Mouse (Mus musculus) ES-Bruce4 (cell line): Measurements from ENCODE around the gene Ankrd63. TPM values are rescaled to one million over a fixed set of nuclear protein-coding genes. Genes with fewer than 3 reads are reported as not detected.

Source experiments
- H3K27ac ChIP-seq: 2 replicates; pipeline ENCODE4 v1.5.1; 2012; ENCODE audit warnings: low read length, inconsistent platforms; ENCODE audit not compliant: insufficient read depth
- H3K27me3 ChIP-seq: 2 replicates; pipeline ENCODE4 v1.6.1; 2012; ENCODE audit warnings: mild to moderate bottlenecking, low read length, inconsistent platforms; ENCODE audit not compliant: control insufficient read depth, poor library complexity, insufficient read depth, severe bottlenecking
- H3K36me3 ChIP-seq: 2 replicates; pipeline ENCODE4 v1.6.1; 2012; ENCODE audit warnings: inconsistent platforms, mild to moderate bottlenecking, low read length, moderate library complexity; ENCODE audit not compliant: control insufficient read depth, poor library complexity, insufficient read depth, severe bottlenecking
- H3K4me1 ChIP-seq: one replicate; pipeline ENCODE4 v1.8.1; 2011; ENCODE audit warnings: low read length; ENCODE audit not compliant: control insufficient read depth, insufficient read depth
- H3K4me3 ChIP-seq: 2 replicates; pipeline ENCODE4 v1.5.1; 2011; ENCODE audit warnings: low read depth, mild to moderate bottlenecking, low read length
- H3K9ac ChIP-seq: 2 replicates; pipeline ENCODE4 v1.6.1; 2012; ENCODE audit warnings: low read depth, mild to moderate bottlenecking, inconsistent platforms; ENCODE audit not compliant: poor library complexity, severe bottlenecking
- H3K9me3 ChIP-seq: replicated peaks from 2 replicates; pipeline ENCODE4 v1.6.1; 2012; ENCODE audit warnings: mild to moderate bottlenecking, low read length, inconsistent platforms; ENCODE audit not compliant: control insufficient read depth, poor library complexity, insufficient read depth, severe bottlenecking
- CTCF ChIP-seq: IDR thresholded peaks from one replicate; pipeline ENCODE4 v1.8.1; 2011; ENCODE audit warnings: low read depth, low read length
- EP300 ChIP-seq: IDR thresholded peaks from 2 replicates; pipeline ENCODE4 v1.6.1; 2011; ENCODE audit warnings: low read depth, low read length; ENCODE audit not compliant: insufficient read depth
- POLR2A ChIP-seq: IDR thresholded peaks from one replicate; pipeline ENCODE4 v1.8.1; 2011; ENCODE audit warnings: low read length; ENCODE audit not compliant: insufficient read depth
- polyA plus RNA-seq: library from polyadenylated mRNA; stranded (reverse); fragments of >200 nt; gene quantifications from 2 replicates; pipeline ENCODE4 v1.2.4, GENCODE M21; 2011; ENCODE audit warnings: low read depth; ENCODE audit not compliant: missing spikeins, insufficient read depth, insufficient read length

Ankrd63 gene
- polyA plus RNA-seq, 1 experiment = not detected

DNA sequence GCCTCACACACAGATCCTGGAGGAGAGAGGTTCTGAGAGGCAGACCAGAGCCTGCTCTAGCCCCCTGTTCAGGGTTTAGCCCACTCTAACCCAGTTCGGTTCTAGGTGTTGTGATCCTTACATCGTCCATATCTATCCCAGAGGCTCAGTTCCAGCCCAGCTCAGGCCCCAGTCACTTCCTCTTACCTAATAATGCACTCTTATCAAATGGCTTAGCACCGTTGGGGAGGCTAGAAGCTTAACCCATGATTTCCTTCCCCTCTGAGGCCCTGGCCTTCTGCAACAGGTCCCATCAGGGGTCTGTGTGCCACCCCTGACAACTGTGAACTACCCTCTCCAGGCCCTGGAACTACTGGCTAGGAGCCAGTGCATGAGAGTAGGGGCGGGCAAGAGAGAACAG, 25.4 kb upstream of the Ankrd63 start:
- no peaks in the 10 kb centered on the region for H3K36me3 ChIP-seq
- no peaks in the 10 kb centered on the region for H3K4me1 ChIP-seq
- H3K9me3 ChIP-seq = no peaks in the 10 kb centered on the region
- no peak overlapping the region for H3K9ac ChIP-seq
- no peak overlapping the region for H3K27ac ChIP-seq
- no peaks in the 10 kb centered on the region for H3K27me3 ChIP-seq
- TF ChIP-seq CTCF = no peak
- no peak for TF ChIP-seq POLR2A
- TF ChIP-seq EP300 = no peak
- no peak overlapping the region for H3K4me3 ChIP-seq

- H3K4me1 ChIP-seq = no peaks in the 10 kb centered on the region
- no peak within 1 kb of the TSS for H3K9ac ChIP-seq
- no peaks in the 10 kb centered on the region for H3K9me3 ChIP-seq
- no peaks in the 10 kb centered on the region for H3K36me3 ChIP-seq
- no peak for TF ChIP-seq CTCF
- TF ChIP-seq EP300 = no peak
- no peak for TF ChIP-seq POLR2A
- H3K4me3 ChIP-seq = no peak within 1 kb of the TSS
- no peaks in the 10 kb centered on the region for H3K27me3 ChIP-seq
- H3K27ac ChIP-seq = no peak within 1 kb of the TSS
Observed at GRCm38 (mm10) chr2:118728337-118728736, 24.6 kb upstream of the Ankrd63 start, which contains the start of gene Plcb2. Gene Plcb2 (minus strand): TSS chr2:118728438.

DNA sequence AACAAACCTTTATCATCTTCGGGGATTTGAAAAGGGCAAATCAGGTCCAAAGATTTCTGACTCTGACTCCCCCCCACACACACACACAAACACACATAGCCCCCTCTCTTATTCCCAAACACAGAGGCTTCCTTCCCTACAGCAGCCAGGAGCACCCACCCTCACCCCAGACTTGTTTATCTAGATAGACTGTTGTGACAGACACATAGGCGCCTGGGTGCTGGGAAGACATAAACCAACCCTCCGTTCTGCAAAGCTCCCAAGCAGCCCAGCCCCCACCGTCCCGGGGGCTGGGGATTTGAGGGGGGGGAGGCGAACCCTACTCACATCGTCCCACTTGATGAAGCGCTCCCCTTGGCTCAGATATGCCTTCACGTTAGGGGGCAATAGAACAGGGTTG, 24.1 kb upstream of the Ankrd63 start:
- TF ChIP-seq EP300 (no peak), CTCF (no peak), POLR2A (no peak)
- no peaks in the 10 kb centered on the region for H3K27me3 ChIP-seq
- no peak overlapping the region for H3K27ac ChIP-seq
- no peaks in the 10 kb centered on the region for H3K9me3 ChIP-seq
- no peaks in the 10 kb centered on the region for H3K36me3 ChIP-seq
- H3K4me3 ChIP-seq = no peak overlapping the region
- no peak overlapping the region for H3K9ac ChIP-seq
- H3K4me1 ChIP-seq = no peaks in the 10 kb centered on the region

- Histone ChIP-seq H3K4me1 (no peaks in the 10 kb centered on the region), H3K27me3 (no peaks in the 10 kb centered on the region), H3K27ac (no peak overlapping the region), H3K36me3 (no peaks in the 10 kb centered on the region), H3K9ac (no peak overlapping the region), H3K4me3 (no peak overlapping the region), H3K9me3 (no peaks in the 10 kb centered on the region)
- TF ChIP-seq EP300 (no peak), POLR2A (no peak), CTCF (no peak)
Observed at GRCm38 (mm10) chr2:118726873-118727272, 23.1 kb upstream of the Ankrd63 start.

DNA sequence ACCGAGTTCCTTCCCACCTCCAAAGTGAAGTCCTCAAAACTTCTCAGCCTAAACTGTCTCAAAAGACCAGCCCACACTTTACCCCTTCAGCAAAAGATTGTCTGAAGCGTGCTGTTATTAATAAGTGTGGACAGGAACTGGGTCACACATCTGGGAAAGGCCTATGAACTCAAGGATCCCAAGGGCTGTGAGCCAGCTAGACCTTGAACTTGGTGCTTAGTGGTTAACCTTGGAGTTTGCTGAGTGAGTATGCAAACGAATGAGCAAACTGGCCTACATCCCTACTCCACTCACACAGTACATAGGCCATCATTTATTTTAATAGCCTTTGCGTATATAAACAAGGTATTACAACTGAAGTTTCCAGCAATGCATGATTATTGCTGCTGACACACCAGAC, 21.7 kb upstream of the Ankrd63 start:
- Histone ChIP-seq H3K9me3 (no peaks in the 10 kb centered on the region), H3K4me1 (no peaks in the 10 kb centered on the region), H3K27me3 (no peaks in the 10 kb centered on the region), H3K4me3 (no peak overlapping the region), H3K27ac (no peak overlapping the region), H3K9ac (no peak overlapping the region), H3K36me3 (no peaks in the 10 kb centered on the region)
- TF ChIP-seq POLR2A = no peak
- no peak for TF ChIP-seq CTCF

DNA sequence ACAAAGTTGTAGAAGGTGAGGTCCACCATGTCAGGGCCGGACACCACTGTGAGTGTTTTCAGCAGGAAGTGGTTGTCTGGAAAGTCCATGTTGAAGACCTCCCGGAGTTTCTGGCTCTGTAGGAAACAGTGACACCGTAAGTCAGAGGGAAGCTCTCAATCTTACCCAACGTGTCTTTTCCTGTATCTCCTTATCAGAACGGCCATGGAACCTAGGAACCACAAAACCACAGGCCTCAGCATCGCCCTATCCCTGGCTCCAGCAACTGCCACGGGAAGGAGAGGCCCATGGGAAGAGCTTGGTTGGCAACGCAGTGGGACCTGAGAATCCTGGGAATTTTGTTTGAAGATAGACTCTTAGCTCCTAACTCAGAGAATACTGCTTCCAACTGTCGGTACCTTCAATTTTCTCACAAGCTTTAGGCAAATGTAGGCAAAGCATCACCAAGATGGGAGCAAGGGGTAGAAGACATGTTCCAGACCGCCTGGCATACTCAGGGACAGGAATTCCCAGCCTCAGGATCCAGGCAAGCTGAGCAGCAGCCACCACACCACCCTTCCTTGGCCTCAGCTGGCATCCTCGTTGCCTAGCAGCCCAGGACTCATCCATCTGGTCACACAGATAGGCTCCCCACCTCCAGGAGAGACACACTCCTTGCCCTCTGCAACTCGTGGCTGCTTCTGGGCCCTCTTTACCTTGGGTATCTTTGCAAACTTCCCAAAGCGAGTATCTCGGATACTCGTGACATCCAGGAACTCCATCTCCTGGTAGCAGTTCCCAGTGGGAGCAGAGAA, 20.1 kb upstream of the Ankrd63 start:
- Histone ChIP-seq H3K36me3 (no peaks in the 10 kb centered on the region), H3K4me1 (no peaks in the 10 kb centered on the region), H3K9ac (no peak overlapping the region), H3K27me3 (no peaks in the 10 kb centered on the region), H3K4me3 (no peak overlapping the region), H3K9me3 (no peaks in the 10 kb centered on the region), H3K27ac (no peak overlapping the region)
- TF ChIP-seq EP300 = no peak
- no peak for TF ChIP-seq POLR2A
- TF ChIP-seq CTCF = no peak
